Comparison of ENCODE assay signal across 11 mouse cellular contexts in genomic region chr7:36706636-36707035, GRCm38 (mm10). TPM values are rescaled to one million over a fixed set of nuclear protein-coding genes. Genes with fewer than 3 reads are reported as not detected.
A peak's percentile ranks its signal among the peaks of the same experiment; 100 is the strongest.
DNase-seq lines count a peak whose midpoint lies in the region; ATAC-seq and TF ChIP-seq lines count a peak whose summit lies in the region.
"Had no signal": no experiment of that assay in that cellular context is flagged by ENCODE, and none has a peak within 500 bp of the region (broad histone marks: within the 10 kb centered on the region; RNA-seq: fewer than 3 reads in every experiment).

No protein-coding gene starts in this region.

- TF ChIP-seq POLR2A in cortical plate, adult 2 months (IDR thresholded peaks at IDR 0.05; ENCODE audit: extremely low read depth, insufficient read depth, low read length): no peak

- H3K4me1 ChIP-seq in kidney, postnatal 0 days (replicated peaks; ENCODE audit: insufficient read depth, low read length): peaks cover 19% of the 10 kb centered on the region; the same call in 1 of the 2 replicates
- peaks cover 11% of the 10 kb centered on the region for H3K4me1 ChIP-seq in cortical plate, adult 2 months (ENCODE audit: control insufficient read depth, insufficient read depth, low read length)
- H3K4me1 ChIP-seq in forebrain, embryonic 16.5 days (replicated peaks; ENCODE audit: control insufficient read depth, insufficient read depth, low read length): peaks cover 49% of the 10 kb centered on the region

- TF ChIP-seq CTCF in kidney, postnatal 0 days (IDR thresholded peaks at IDR 0.05; ENCODE audit: low read depth): no peak
- TF ChIP-seq CTCF in cortical plate, adult 2 months (IDR thresholded peaks at IDR 0.05; ENCODE audit: extremely low read depth, insufficient read depth, low read length): no peak

- H3K9ac ChIP-seq in kidney, postnatal 0 days (ENCODE audit: low read depth, low read length): no peak overlapping the region
- H3K9ac ChIP-seq in forebrain, embryonic 16.5 days (replicated peaks; ENCODE audit: low read depth, low read length): peak overlapping the region; percentile 22; the same call in 1 of the 2 replicates

- no peak overlapping the region for H3K27ac ChIP-seq in kidney, postnatal 0 days
- H3K27ac ChIP-seq in cortical plate, adult 2 months (ENCODE audit: insufficient read depth, low read length): 0 out of 2 replicates have a peak overlapping the region, but pooled peaks have one; percentile 59
- H3K27ac ChIP-seq in forebrain, embryonic 16.5 days (ENCODE audit: low read length): peak overlapping the region; percentile 58; the same call in 1 of the 2 replicates

- H3K36me3 ChIP-seq in kidney, postnatal 0 days (ENCODE audit: insufficient read depth, low read length): no peaks in the 10 kb centered on the region
- no peaks in the 10 kb centered on the region for H3K36me3 ChIP-seq in forebrain, embryonic 16.5 days (ENCODE audit: control insufficient read depth, insufficient read depth)

- no peak overlapping the region for H3K4me3 ChIP-seq in kidney, postnatal 0 days (replicated peaks; ENCODE audit: low read depth, low read length)
- H3K4me3 ChIP-seq in cortical plate, adult 2 months (ENCODE audit: insufficient read depth, low read length): no peak overlapping the region; the same call in 1 of the 2 replicates
- no peak overlapping the region for H3K4me3 ChIP-seq in forebrain, embryonic 16.5 days (replicated peaks; ENCODE audit: low read length)

- ATAC-seq in kidney, postnatal 0 days (replicated peaks; ENCODE audit: low FRiP score, low read depth): no peak
- peak; percentile 24 for ATAC-seq in forebrain, embryonic 16.5 days
- ATAC-seq in megakaryocyte, adult 5-6 weeks (ENCODE audit: poor library complexity, severe bottlenecking): peak; percentile 57; the same call in 1 of the 2 replicates

- 33% methylated on average over 9 of the region's 10 CpGs for WGBS in kidney, postnatal 0 days
- 17% methylated on average over 9 of the region's 10 CpGs for WGBS in forebrain, embryonic 16.5 days

- H3K27me3 ChIP-seq in kidney, postnatal 0 days (ENCODE audit: insufficient read depth, low read length): no peaks in the 10 kb centered on the region
- H3K27me3 ChIP-seq in forebrain, embryonic 16.5 days (replicated peaks; ENCODE audit: control insufficient read depth, insufficient read depth, low read length): no peaks in the 10 kb centered on the region

- intact Hi-C loops in heart, postnatal 36 days (cut with DNase I): loop anchor here (10.0 kb wide), 1 partner anchor 638 kb away; no protein-coding TSS in a partner anchor

- no peaks in the 10 kb centered on the region for H3K9me3 ChIP-seq in kidney, postnatal 0 days (replicated peaks; ENCODE audit: low read length)
- H3K9me3 ChIP-seq in forebrain, embryonic 16.5 days (ENCODE audit: control insufficient read depth, low read length): no peaks in the 10 kb centered on the region

- DNase-seq in kidney, postnatal 0 days (ENCODE audit: low spot score): peak; percentile 44
- no peak for DNase-seq in kidney, postnatal 25 days
- no peak for DNase-seq in right cerebral cortex, postnatal 10 days (ENCODE audit: low spot score in 2 of 2)
- no peak for DNase-seq in heart, postnatal 36 days
- DNase-seq in ovary, postnatal 36 days (ENCODE audit: low spot score): no peak
- DNase-seq: cerebellum, postnatal 25 days; lung, postnatal 14 days; right cerebral cortex, adult 18-20 months had no signal

- no peak overlapping the region for H3K4me2 ChIP-seq in kidney, postnatal 0 days (ENCODE audit: low read length)
- H3K4me2 ChIP-seq in forebrain, embryonic 16.5 days (ENCODE audit: low read length): peak overlapping the region; percentile 43

RNA-seq across cellular contexts. Expression of gene Tshz3, which starts 8.7 kb away (rescaled TPM):
- polyA plus RNA-seq in kidney, postnatal 0 days (2015; fragmentation: Nextera tagmentation; extraction: Ambion mirVana): 4.5 and 5.3 TPM in 2 replicates
- 27.0 and 35.4 TPM in 2 replicates for polyA plus RNA-seq in cortical plate, adult 2 months (2012; rRNA removed)
- 29.8 and 38.7 TPM in 2 replicates for polyA plus RNA-seq in forebrain, embryonic 16.5 days (2015; fragmentation: Nextera tagmentation; extraction: Ambion mirVana)
- 0.21 and 0.33 TPM in 2 replicates for total RNA-seq in megakaryocyte, adult 5-6 weeks (2015)
- total RNA-seq in megakaryocyte, adult 5-6 weeks (2017): 0.07 and 0.41 TPM in 2 replicates
- 1 to 10 TPM; 3.4 to 4.2 TPM for total RNA-seq in heart, postnatal 36 days (2021)
